Mouse (Mus musculus) thymus, postnatal 36 days (tissue): ENCODE measurements around the gene Maco1.

Experiments used
- DNase-seq, 2 experiments: peaks; one replicate each; pipeline ENCODE4 v3.0.0; 2022; ENCODE audit warnings: mixed read lengths in 2 of 2

Gene Maco1

DNA sequence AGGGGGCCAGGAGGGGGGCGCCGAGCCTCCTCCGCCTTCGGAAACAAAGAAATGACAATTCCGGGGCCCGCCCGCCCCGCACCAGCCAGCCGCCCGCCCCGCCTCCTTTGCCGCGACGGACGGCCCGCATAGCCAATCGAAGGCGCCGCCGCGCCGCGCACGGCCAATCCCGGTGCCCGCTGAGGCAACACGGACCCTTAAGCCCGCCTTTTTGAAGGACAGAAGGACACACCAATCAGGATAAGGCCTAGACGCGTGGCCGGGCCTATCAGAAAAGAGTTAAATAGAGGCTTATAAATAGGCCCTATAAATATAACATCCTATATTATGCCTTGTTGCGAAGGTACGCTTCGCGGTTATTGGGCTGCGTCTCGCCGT is at the start of gene Maco1:
Gene Maco1, minus strand, starts transcription at position 87 of the 378 bp plus-strand sequence.
- DNase-seq, result peak; percentile 98 to 99

DNA sequence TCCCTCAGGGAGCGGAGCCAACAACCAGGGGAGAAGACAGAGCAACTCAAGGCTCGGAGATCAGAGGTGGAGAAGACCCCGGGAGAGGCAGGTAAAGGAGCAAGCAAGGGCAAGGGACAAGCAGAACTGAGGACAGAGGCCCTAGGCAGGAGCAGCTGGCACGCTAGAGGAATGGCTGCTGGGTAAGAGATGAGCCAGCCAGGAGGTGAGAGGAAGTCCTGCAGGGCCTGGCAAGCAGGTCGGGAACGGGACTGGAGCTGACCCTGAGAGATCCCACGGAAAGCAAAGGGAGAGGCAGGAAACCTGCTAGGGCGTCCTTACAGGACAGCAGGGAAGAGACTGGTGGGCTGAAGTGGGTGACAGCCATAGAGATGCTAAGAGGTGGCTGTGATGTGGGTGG is 48.0 kb upstream of the Maco1 start:
- no peak for DNase-seq

DNA sequence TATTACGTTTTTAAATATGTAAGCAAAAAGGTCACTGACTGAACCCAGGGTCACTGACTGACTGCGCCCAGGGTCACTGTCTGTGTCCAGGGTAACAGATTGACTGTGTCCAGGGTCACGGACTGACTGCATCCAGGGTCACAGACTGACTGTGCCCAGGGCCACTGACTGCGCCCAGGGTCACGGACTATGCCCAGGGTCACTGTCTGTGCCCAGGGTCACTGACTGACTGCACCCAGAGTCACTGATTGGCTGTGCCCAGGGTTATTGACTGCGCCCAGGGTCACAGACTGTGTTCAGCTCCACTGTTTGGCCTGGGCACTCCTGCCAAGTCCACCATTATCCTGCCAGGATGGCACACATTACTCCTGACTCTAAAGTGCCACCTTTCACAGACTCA is 44.1 kb upstream of the Maco1 start:
- DNase-seq, result no peak

DNA sequence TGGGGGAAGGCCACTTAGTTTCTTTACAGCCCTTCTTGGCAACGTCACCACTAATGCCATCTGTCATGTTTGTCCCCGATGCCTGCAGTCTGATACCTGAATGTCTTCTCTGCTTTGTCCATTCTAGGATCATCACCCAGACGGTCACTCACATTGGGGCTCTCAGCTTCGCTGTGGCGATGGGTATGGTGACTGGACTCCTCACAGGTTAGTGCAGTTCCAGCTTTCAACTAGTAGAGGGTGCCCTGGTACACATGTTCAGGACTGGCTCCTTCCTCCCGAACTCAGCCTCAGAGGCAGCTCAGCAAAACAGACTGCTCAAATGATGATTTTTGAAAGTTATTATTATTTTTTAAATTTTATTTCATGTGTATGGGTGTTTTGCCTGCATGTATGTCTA is 39.0 kb upstream of the Maco1 start:
- peak; percentile 48 to 59 for DNase-seq

DNA sequence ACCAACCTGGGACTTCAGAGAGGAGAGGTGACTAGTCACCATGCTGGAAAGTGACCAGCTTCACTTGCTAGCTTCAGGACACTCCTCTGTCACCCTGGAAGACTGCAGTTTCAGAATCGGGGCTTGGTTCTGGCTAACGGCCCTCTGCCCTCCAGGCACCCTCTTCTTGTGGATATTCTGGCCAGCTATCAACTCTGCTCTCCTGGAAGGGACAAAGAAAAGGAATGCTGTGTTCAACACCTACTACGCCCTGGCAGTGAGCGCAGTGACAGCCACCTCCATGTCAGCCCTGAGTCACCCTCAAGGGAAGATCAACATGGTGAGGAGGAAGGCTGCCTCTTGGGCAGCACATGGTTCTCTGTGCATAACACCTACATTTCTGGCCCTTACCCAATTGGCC is 31.2 kb upstream of the Maco1 start:
- no peak for DNase-seq

DNA sequence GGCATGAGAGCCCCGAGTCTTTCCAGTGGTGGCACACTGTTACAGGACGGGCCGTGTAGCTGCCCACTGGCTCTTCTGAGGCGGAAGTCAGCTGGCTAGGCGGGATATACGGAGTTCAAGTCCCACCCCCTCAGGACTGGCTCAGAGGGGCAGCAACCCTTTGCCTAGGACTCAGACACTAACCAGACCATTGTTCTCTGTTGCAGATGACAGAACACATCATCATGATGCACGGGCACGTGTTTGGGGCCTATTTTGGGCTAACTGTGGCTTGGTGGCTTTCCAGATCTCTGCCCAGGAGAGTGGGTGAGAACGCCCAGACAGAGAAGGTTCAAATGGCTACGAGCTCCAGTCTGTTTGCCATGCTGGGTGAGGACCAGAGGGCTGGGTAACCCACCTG is 30.7 kb upstream of the Maco1 start:
- no peak for DNase-seq

DNA sequence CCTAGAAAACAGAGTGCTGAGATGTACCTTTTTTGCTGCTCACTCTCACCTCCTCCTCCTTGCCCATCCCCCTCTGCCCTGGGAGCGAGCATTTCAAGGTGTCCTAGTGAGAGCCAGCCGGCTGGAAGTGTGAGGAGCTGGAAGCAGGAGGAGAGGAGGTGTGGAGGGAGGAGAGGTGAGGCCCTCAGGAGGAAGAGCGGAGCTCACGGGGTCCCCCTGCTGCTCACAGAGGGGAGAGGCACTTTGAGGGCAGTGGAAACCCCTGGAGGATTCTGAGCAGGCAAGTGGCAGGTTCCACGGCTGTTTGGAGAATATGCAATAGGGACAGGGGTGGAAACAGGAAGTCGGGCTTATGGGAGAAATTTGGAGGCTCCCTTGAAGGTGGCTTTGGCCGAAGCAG is 30.1 kb upstream of the Maco1 start:
- peak; percentile 47 for DNase-seq

DNA sequence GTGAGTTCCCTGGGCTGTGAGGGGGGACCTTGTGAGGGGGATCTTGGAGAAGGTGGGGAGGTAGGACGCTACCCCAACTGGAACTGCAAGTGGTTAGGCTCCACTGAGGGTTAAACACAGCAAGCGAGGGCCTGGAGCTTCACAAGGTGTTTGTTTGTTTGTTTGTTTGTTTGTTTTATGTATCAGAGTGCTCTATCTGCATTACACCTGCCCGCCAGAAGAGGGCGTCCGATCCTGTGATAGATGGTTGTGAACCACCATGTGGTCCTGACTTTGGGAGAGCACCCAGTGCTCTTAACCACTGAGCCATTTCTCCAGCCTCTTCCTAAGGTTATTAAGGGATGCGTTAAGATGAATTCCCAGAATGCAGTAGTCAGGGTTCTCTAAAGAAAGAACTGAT is 26.9 kb upstream of the Maco1 start:
- DNase-seq, result peak; percentile 15 to 19

- peak; percentile 64 to 71 for DNase-seq
These were observed 26.4 kb upstream of the Maco1 start for GRCm38 (mm10) chr4:134879410-134879981.

- no peak for DNase-seq
These were observed 23.0 kb upstream of the Maco1 start for GRCm38 (mm10) chr4:134876171-134876570.

DNA sequence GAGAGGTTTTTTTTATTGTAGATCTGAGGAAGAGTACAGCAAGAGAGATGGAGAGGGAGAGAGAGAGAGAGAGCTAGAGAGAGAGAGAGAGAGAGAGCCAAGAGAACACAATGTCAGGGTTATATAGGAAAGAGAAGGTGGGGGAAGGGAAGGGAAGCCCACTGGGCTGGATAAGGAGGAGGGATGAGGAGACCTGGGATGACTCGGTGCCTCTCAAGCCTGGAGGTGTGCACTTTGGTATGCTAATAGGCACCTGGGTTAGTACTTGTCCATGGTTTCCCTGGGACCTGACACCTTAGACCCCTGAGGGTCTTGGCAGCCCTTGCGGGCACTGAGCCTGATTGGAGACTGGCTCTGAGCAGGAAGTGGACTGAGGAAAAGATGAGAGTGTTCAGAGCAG is 18.8 kb upstream of the Maco1 start:
- no peak for DNase-seq

DNA sequence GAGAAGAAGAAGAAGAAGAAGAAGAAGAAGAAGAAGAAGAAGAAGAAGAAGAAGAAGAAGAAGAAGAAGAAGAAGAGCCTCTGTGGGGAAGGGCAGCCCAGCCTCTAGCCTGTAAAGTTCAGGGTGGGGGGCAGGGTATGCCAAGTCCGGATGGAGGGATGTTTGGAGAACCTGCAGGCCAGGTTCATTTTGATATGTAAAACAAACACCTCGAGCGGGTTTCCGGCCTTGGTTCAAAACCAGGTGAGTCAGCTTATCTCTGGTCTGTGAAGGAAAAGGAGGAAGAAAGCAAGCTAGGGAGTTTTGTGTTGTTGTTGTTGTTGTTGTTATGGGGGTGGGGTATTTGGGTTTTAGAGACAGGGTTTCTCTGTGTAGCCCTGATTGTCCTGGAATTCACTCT is 18.3 kb upstream of the Maco1 start:
- DNase-seq, result no peak

GRCm38 (mm10) chr4:134869815-134870375 is 16.8 kb upstream of the Maco1 start:
- DNase-seq, result no peak

GRCm38 (mm10) chr4:134869068-134869730 is 16.1 kb upstream of the Maco1 start:
- no peak for DNase-seq

GRCm38 (mm10) chr4:134868490-134868889 is 15.3 kb upstream of the Maco1 start:
- no peak for DNase-seq

DNA sequence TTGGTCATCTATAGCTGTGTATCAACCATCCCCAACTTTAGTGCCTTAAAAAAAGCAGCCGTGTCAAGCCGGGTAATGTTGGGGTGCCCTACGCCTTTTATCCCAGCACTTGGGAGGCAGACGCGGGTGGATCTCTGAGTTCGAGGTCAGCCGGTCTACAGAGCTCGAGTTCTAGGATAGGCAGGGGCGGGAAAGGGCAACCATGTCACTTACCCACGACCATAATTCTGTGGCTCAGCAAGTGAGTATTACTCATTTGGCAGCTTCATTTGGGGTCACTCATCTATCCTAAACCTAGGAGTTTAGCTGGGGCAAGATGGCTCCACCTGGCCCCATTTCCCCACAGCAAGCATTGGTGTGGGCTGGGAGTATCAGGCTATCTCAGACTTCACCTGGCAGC is 14.9 kb upstream of the Maco1 start:
- no peak for DNase-seq

DNA sequence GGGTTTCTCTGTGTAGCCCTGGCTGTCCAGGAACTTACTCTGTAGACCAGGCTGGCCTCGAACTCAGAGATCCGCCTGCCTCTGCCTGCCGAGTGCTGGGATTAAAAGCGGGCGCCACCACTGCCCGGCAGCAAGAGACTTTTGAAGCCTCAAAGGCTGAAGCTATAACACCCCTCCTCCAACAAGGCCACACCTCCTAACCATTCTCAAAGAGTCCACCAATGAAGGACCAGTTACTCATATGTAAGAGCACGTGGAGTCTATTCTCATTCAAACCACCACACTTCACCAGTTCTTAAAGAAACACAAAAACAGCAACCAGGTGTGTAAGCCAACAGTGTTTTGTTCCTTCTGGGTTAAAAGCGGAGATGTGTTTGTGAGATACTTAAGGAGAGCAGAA is 14.5 kb upstream of the Maco1 start:
- no peak for DNase-seq

- no peak for DNase-seq
These were observed 14.1 kb upstream of the Maco1 start for GRCm38 (mm10) chr4:134867213-134867612.

DNA sequence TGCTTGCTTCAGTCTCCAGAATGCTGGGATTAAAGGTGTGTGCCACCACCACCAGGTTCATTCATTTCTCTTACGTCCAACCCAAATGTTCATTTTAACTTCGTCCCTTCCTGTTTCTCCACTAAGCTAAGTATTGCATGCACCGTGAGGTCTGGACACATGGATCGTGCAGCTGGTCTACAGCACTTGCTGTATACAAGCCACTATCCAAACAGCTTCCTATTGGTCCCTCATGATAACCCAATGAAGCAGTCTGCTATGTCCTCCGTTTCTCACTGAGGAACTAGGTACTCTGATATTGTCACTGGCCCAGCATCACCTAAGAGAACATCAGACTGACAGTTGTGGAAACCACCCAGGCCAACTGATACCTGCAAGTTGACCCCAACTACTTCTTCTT is 12.6 kb upstream of the Maco1 start:
- no peak for DNase-seq

DNA sequence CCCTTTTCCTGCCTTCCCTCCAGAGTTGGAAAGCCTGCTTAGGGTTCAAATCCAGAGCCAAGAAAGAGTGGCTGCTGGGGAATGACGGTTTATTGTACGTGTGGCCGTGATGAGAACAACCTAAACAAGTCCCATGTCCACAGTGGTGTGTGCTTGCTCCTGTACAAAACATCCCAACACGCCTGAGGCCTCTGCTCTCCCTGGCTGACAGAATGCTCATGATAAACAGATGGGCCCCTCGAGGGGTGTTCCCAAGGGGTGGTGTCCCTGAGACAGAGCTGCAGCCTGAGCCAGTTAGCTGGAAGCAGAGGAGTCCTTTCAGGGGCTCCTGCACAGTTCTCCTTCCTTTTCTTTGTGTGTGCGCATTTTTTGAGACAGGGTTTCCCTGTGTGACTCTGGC is 12.2 kb upstream of the Maco1 start:
- DNase-seq, result no peak

- no peak for DNase-seq
These were observed 11.0 kb upstream of the Maco1 start, which contains the start of gene Rhd for GRCm38 (mm10) chr4:134863937-134864729. Rhd (plus strand) TSS chr4:134864536.

DNA sequence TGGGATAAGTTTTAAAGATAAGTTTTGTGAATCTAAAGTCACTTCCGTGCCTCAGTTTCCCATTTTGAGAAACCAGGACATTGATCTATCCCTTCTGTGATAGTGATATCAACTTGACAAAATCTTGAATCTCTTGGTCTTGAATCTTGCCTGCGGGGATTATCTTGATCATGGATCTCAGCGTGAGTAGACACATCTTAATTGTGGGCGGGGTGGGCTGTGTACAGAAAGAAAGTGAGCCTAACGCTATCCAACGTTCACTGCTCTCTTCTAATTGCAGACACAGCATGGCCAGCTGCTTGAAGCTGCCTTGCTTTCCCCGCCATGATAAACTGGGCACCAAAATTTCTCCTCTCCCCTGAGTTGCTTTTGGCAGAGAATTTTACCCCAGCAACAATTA is 9.9 kb upstream of the Maco1 start:
- DNase-seq, result no peak

- no peak for DNase-seq
These were observed 8.7 kb upstream of the Maco1 start for GRCm38 (mm10) chr4:134861884-134862283.

- no peak for DNase-seq
These were observed 5.3 kb upstream of the Maco1 start for GRCm38 (mm10) chr4:134858494-134858893.
